Mouse (Mus musculus): ENCODE results near the gene Ccdc22. TPM values are rescaled to one million over a fixed set of nuclear protein-coding genes. Genes with fewer than 3 reads are reported as not detected.

The Ccdc22 gene
- polyA plus RNA-seq, 1 experiment from 2014 or later: 18.2 TPM

GRCm38 (mm10) chrX:7606783-7607182, 1.5 kb upstream of the Ccdc22 start, which contains the start of gene Cacna1f:
Gene Cacna1f, plus strand, starts transcription at chrX:7607083.
- no peak for TF ChIP-seq EP300 (IDR thresholded peaks at IDR 0.05)
- no peak for TF ChIP-seq CTCF (IDR thresholded peaks at IDR 0.05)
- WGBS: 69% methylated on average over 5 of the region's 6 CpGs
- H3K4me3 ChIP-seq (ENCODE audit: low read depth, low read length): no peak within 1 kb of the TSS
- no peak within 1 kb of the TSS for H3K9ac ChIP-seq (replicated peaks; ENCODE audit: low read depth)
- H3K4me2 ChIP-seq (replicated peaks; ENCODE audit: low read depth, low read length): no peak within 1 kb of the TSS
- H3K9me3 ChIP-seq (ENCODE audit: low read length): no peaks in the 10 kb centered on the region
- H3K36me3 ChIP-seq (ENCODE audit: insufficient read depth, low read length): no peaks in the 10 kb centered on the region
- DNase-seq (ENCODE audit: low spot score): no peak
- H3K4me1 ChIP-seq (ENCODE audit: insufficient read depth, low read depth, low read length): no peaks in the 10 kb centered on the region
- H3K27me3 ChIP-seq (replicated peaks; ENCODE audit: insufficient read depth, low read length): no peaks in the 10 kb centered on the region
- no peak for ATAC-seq
- H3K27ac ChIP-seq (ENCODE audit: low read length): no peak within 1 kb of the TSS

GRCm38 (mm10) chrX:7605575-7605941, 241 bp upstream of the Ccdc22 start:
- 29% methylated on average over 8 of the region's 8 CpGs for WGBS
- no peak overlapping the region for H3K4me2 ChIP-seq (replicated peaks; ENCODE audit: low read depth, low read length)
- ATAC-seq: 0 out of 2 replicates have a peak, but pooled peaks have one; percentile 4

GRCm38 (mm10) chrX:7604004-7604403, 1.3 kb downstream of the Ccdc22 start:
- ATAC-seq (no peak), DNase-seq (ENCODE audit: low spot score) (no peak)
- Histone ChIP-seq H3K4me3 (ENCODE audit: low read depth, low read length) (no peak overlapping the region), H3K4me1 (ENCODE audit: insufficient read depth, low read depth, low read length) (no peaks in the 10 kb centered on the region), H3K4me2 (replicated peaks; ENCODE audit: low read depth, low read length) (no peak overlapping the region), H3K9me3 (ENCODE audit: low read length) (no peaks in the 10 kb centered on the region), H3K27ac (ENCODE audit: low read length) (no peak overlapping the region), H3K27me3 (replicated peaks; ENCODE audit: insufficient read depth, low read length) (no peaks in the 10 kb centered on the region), H3K9ac (replicated peaks; ENCODE audit: low read depth) (no peak overlapping the region), H3K36me3 (ENCODE audit: insufficient read depth, low read length) (no peaks in the 10 kb centered on the region)
- WGBS: 85% methylated on average over 7 of the region's 7 CpGs
- TF ChIP-seq EP300 (IDR thresholded peaks at IDR 0.05) (no peak), CTCF (IDR thresholded peaks at IDR 0.05) (no peak)

More at GRCm38 (mm10) chrX:7605575-7605941, 241 bp upstream of the Ccdc22 start:
- Histone ChIP-seq H3K4me1 (ENCODE audit: insufficient read depth, low read depth, low read length) (no peaks in the 10 kb centered on the region), H3K27me3 (replicated peaks; ENCODE audit: insufficient read depth, low read length) (no peaks in the 10 kb centered on the region), H3K4me3 (ENCODE audit: low read depth, low read length) (0 out of 2 replicates have a peak overlapping the region, but pooled peaks have one; percentile 41), H3K27ac (ENCODE audit: low read length) (no peak overlapping the region), H3K9me3 (ENCODE audit: low read length) (no peaks in the 10 kb centered on the region), H3K9ac (replicated peaks; ENCODE audit: low read depth) (no peak overlapping the region), H3K36me3 (ENCODE audit: insufficient read depth, low read length) (no peaks in the 10 kb centered on the region)
- TF ChIP-seq CTCF (IDR thresholded peaks at IDR 0.05) (no peak), EP300 (IDR thresholded peaks at IDR 0.05) (no peak)
- no peak for DNase-seq (ENCODE audit: low spot score)

GRCm38 (mm10) chrX:7595371-7595770, 9.9 kb downstream of the Ccdc22 start:
- TF ChIP-seq CTCF (IDR thresholded peaks at IDR 0.05) (no peak), EP300 (IDR thresholded peaks at IDR 0.05) (no peak)
- H3K4me1 ChIP-seq (ENCODE audit: insufficient read depth, low read depth, low read length): no peaks in the 10 kb centered on the region
- H3K4me2 ChIP-seq (replicated peaks; ENCODE audit: low read depth, low read length): no peak overlapping the region
- H3K27ac ChIP-seq (ENCODE audit: low read length): no peak overlapping the region
- ATAC-seq (no peak), DNase-seq (ENCODE audit: low spot score) (no peak)
- no peaks in the 10 kb centered on the region for H3K36me3 ChIP-seq (ENCODE audit: insufficient read depth, low read length)
- WGBS: 70% methylated on average over 9 of the region's 9 CpGs
- no peaks in the 10 kb centered on the region for H3K27me3 ChIP-seq (replicated peaks; ENCODE audit: insufficient read depth, low read length)
- no peak overlapping the region for H3K9ac ChIP-seq (replicated peaks; ENCODE audit: low read depth)
- no peak overlapping the region for H3K4me3 ChIP-seq (ENCODE audit: low read depth, low read length)
- no peaks in the 10 kb centered on the region for H3K9me3 ChIP-seq (ENCODE audit: low read length)

- H3K27me3 ChIP-seq (replicated peaks; ENCODE audit: insufficient read depth, low read length): no peaks in the 10 kb centered on the region
- no peaks in the 10 kb centered on the region for H3K4me1 ChIP-seq (ENCODE audit: insufficient read depth, low read depth, low read length)
- H3K27ac ChIP-seq (ENCODE audit: low read length): no peak overlapping the region
- no peak overlapping the region for H3K4me3 ChIP-seq (ENCODE audit: low read depth, low read length)
- H3K9me3 ChIP-seq (ENCODE audit: low read length): no peaks in the 10 kb centered on the region
- no peaks in the 10 kb centered on the region for H3K36me3 ChIP-seq (ENCODE audit: insufficient read depth, low read length)
- no peak overlapping the region for H3K4me2 ChIP-seq (replicated peaks; ENCODE audit: low read depth, low read length)
- TF ChIP-seq CTCF (IDR thresholded peaks at IDR 0.05): no peak
- TF ChIP-seq EP300 (IDR thresholded peaks at IDR 0.05): no peak
- ATAC-seq: no peak
- 96% methylated on average over 4 of the region's 5 CpGs for WGBS
- H3K9ac ChIP-seq (replicated peaks; ENCODE audit: low read depth): no peak overlapping the region
- no peak for DNase-seq (ENCODE audit: low spot score)
Observed at GRCm38 (mm10) chrX:7586356-7586755, 19.0 kb downstream of the Ccdc22 start.

- no peak for DNase-seq (ENCODE audit: low spot score)
- Histone ChIP-seq H3K4me3 (ENCODE audit: low read depth, low read length) (no peak overlapping the region), H3K27me3 (replicated peaks; ENCODE audit: insufficient read depth, low read length) (no peaks in the 10 kb centered on the region), H3K4me1 (ENCODE audit: insufficient read depth, low read depth, low read length) (no peaks in the 10 kb centered on the region), H3K36me3 (ENCODE audit: insufficient read depth, low read length) (no peaks in the 10 kb centered on the region), H3K9ac (replicated peaks; ENCODE audit: low read depth) (no peak overlapping the region), H3K9me3 (ENCODE audit: low read length) (no peaks in the 10 kb centered on the region), H3K27ac (ENCODE audit: low read length) (no peak overlapping the region), H3K4me2 (replicated peaks; ENCODE audit: low read depth, low read length) (no peak overlapping the region)
- 90% methylated on average over 10 of the region's 11 CpGs for WGBS
- TF ChIP-seq EP300 (IDR thresholded peaks at IDR 0.05): no peak
- ATAC-seq: no peak
Observed at GRCm38 (mm10) chrX:7583881-7584280, 21.4 kb downstream of the Ccdc22 start.

- TF ChIP-seq EP300 (IDR thresholded peaks at IDR 0.05) (no peak), CTCF (IDR thresholded peaks at IDR 0.05) (no peak)
- Histone ChIP-seq H3K27ac (ENCODE audit: low read length) (no peak overlapping the region), H3K36me3 (ENCODE audit: insufficient read depth, low read length) (no peaks in the 10 kb centered on the region), H3K4me3 (ENCODE audit: low read depth, low read length) (no peak overlapping the region), H3K4me1 (ENCODE audit: insufficient read depth, low read depth, low read length) (no peaks in the 10 kb centered on the region), H3K9ac (replicated peaks; ENCODE audit: low read depth) (no peak overlapping the region), H3K4me2 (replicated peaks; ENCODE audit: low read depth, low read length) (no peak overlapping the region), H3K9me3 (ENCODE audit: low read length) (no peaks in the 10 kb centered on the region), H3K27me3 (replicated peaks; ENCODE audit: insufficient read depth, low read length) (no peaks in the 10 kb centered on the region)
- WGBS: 95% methylated on average over 2 of the region's 2 CpGs
- ATAC-seq (no peak), DNase-seq (ENCODE audit: low spot score) (no peak)
Observed at GRCm38 (mm10) chrX:7581151-7581550, 24.2 kb downstream of the Ccdc22 start.
